Mouse (Mus musculus) heart, postnatal 0 days (tissue): ENCODE data around the gene Syt3.

Source experiments
- CTCF ChIP-seq: IDR thresholded peaks from 2 replicates; pipeline ENCODE4 v1.5.1; 2016; ENCODE audit warnings: antibody characterized with exemption, control low read depth, low read depth
- EP300 ChIP-seq: IDR thresholded peaks from 2 replicates; pipeline ENCODE4 v1.6.1; 2016; ENCODE audit warnings: antibody characterized with exemption, low read depth

DNA sequence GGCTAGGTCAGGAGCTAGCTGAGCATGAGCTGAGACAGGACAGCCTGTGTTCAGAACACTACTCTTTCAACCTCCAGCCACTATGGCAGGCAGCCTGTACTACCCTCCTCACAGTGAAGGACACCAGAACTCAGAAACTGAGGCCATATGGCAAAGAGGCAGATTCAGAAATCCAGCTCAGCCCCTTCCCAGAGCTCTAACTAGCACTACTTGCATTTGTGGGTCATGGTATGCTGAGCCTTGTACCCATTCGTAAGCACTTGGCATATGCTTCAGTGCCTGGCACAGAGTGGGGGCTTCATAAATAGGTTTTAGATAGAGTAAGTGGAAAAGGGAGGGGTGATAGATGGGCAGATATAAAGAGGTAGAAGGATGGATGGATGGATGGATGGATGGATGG, 56.6 kb downstream of the Syt3 start:
- no peak for TF ChIP-seq CTCF
- TF ChIP-seq EP300 = no peak
